Mouse (Mus musculus) left cerebral cortex, postnatal 14 days (tissue): ENCODE results near the gene Tgfbi. TPM values are rescaled to one million over a fixed set of nuclear protein-coding genes. Genes with fewer than 3 reads are reported as not detected.

Experiments used
- DNase-seq, 2 experiments: peaks; one replicate each; pipeline ENCODE4 v3.0.0; 2021 to 2022; ENCODE audit warnings: low spot score in 2 of 2, mixed read lengths in 1 of 2
- intact Hi-C: fragments of 180-260 bp; cut with DNase I; formaldehyde crosslinking; loops from one replicate; pipeline ENCODE4 v1.15.1; 2025
- total RNA-seq, 2 experiments: library from RNA; stranded (reverse); gene quantifications; 2 replicates each; pipeline ENCODE4 v1.2.3; 2021

Gene Tgfbi
- total RNA-seq, 2 experiments from 2014 or later: 3.5 TPM

DNA sequence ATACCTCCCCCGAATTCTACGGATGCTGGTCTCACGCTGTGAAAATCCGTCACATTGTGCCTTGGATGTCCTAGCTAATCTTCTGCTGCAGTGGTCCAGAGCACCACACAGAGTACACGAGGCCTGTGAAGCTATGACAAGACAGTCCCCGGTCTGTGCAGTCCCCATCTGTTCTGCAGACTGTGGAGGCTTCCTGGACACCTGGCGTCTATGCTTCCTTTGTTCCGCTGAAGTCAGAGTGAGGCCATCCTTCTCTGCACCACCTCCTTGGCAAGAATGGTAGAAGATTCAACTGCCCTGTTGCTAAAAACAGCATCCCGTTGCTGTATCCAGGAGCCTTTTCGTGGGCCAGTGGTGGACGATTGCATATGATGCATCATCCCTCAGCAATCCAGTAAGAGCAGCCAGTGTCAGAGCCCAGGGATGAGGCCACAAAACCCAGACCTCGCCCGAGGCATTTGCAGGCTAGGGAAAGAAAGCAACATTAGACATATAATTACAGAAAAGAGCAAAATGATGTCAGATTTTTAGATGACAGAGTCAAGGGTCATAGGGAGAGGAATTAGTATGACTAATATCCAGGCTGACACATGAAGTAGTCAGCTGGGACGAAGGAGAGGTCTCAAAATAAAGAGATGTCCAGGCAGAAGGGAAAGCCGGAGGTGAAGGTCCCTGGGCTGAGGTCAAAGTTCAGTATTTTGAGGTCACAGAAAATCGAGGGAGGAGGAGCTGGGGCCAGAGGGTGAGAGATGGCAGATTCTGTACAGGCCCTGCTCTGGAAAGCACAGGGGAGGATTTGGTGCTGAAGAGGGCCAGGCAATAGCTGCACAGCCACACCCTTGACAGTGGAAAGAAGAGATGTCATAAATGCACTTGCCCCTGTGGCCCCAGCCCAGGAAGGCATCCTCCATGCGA, 55.2 kb downstream of the Tgfbi start:
- no peak for DNase-seq
- intact Hi-C loops: no loop called here

DNA sequence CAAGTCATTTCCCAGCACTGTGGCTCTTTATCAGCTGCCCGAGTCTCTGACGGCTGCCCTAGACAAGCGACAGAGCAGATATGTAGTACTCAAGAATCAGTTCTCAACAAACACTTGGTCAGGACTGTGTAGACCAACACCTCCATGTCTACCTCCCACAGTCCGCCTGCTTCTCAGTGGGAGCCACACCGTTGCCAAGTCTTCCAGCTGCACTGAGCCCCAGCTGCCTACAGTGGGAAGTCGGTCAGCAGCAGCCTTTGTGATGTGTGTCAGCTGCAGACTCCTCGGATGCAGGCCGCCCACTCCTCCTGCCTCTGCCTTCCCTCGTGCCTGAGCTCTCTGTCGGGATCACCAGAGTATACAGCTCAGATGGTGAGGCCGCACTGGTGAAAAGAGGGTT, 61.9 kb downstream of the Tgfbi start:
- peak in 1 of 2 experiments; percentile 52 for DNase-seq
- intact Hi-C loops: no loop called here

DNA sequence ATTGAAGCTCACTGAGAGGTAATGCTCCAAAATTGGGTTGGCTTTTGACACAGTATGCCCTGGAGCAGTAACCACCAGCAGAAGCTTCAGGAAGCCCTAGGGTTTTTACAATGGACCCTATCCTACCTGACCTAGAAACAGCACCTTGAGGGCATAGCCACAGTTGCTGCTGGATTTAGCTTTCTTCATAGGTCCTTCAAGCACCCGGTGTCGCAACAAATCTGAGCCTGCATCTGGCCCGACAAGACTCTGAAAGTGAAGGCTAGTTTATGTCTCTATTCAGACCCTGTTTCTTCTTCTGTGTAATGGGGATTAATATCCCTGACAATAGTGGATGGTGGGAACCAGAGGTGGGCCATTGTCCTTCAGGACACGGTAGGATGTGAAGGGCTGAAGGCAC, 68.4 kb downstream of the Tgfbi start:
- intact Hi-C loops: no loop called here
- DNase-seq: no peak

DNA sequence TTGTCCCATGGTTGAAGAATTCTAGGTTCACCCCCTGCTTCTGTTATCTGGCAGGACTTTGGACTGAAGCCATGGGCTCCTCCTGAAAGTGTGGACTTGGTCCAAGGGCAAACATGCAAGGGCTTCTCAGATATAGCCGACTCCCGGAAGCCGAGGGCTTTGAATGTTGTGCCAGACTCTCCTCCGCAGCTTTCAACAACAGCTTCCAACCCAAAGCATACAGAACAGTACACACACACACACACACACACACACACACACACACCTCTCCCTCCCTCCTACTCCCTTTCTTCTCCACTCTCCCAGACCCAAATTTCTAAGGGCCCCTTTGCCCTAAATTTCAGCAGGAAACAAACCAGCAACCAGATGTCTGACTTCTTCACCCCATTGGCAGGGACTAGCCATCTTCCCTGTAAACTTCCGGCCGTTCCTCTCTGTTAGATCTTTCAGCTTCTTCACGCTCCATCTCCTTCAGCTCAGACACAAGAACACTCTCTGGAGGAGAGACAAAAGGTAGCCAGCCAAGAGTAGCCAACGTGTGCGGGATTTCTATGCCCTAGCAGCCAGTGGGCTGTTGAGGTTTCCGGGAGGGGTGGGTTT, 69.0 kb downstream of the Tgfbi start:
- no peak for DNase-seq
- intact Hi-C loops: no loop called here

DNA sequence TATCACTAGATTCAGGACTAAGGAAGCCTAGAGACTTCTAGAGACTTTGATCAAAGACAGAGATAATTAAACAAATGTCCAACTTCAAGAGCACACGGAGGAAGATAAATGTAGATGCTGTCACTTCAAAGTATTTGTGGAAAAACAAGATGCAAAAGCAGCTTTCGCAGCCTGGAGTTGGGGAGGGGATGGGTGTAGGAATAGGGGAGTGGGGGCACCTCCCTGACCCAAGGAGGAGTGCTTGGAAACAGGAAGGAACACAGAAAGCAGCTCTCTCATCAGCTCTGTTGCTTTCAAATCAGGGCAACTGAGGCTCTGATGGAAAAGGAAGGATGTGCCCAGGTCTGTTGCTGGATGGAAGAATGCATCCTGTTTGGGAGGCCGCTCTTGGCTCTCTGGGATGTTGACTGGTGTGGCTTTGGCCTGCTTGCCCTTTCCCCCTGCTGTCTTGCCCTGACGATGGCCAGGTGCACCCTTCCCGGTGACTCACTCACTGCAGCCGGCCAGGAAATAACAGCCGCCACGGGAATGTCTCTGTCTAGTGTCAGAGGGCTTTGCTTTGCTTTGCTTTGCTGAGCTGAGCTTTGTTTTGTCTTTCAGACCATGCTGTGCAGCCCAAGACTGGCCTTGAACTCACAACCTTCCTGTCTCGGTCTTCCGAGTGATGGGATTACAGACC, 69.6 kb downstream of the Tgfbi start:
- DNase-seq: no peak
- intact Hi-C loops: no loop called here

DNA sequence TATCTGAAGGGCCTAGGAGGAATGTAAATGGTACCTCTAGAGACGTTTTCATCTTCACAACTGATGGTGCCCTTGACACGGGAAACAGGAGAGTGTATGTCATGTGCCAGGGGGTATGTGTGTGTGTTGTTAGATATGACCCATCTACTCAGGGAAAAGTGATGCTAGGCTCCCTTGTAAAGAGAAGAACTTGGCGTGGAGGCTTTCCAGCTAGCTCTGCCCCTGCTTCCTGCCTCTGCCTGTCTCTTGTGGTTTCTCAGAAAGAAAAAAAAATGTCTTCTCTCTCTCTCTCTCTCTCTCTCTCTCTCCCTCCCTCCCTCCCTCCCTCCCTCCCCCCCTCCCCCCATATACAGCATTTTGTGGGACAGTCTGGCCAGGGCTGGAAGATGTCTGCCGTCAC, 72.6 kb downstream of the Tgfbi start:
- intact Hi-C loops: no loop called here
- no peak for DNase-seq

DNA sequence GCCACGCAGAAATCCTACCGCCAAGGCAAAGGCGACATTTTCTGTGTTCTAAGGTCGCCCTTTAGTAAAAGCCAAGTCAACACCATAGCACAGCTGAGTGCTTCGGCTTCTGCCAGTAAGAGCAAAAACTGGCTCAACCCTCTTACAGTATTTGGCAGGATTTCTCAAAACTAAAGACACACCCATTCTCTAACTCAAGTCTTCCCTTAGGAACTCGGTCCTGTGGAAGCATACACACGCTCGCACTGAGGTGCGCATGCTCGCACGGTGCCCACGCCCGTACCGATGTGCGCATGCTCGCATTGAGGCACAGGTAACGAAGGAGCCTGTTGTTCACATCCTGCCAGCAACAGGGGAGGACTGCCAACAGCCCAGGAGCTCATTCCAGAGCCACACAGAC, 73.0 kb downstream of the Tgfbi start:
- peak in 1 of 2 experiments; percentile 38 for DNase-seq
- intact Hi-C loops: no loop called here

DNA sequence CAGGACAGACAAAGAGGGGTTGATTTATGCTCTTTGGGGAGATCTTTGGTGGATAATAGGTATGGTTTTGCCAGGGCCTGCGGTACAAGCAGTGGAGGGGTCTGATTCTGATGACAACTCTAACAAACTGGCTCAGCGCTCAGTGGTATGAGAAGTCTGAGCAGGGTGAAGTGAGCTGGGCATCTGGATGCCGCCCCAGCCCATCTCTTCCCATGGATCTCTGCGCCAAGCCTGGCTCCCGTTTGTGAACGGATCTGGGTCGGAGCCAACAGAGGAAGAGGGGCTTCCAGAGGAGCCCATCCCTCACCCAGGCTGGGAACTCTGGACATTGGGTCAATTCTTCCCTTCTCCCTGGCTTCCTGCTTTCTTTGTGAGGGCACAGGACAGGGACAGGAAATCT, 74.0 kb downstream of the Tgfbi start:
- intact Hi-C loops: no loop called here
- DNase-seq: no peak

Other genes with a start within 250 kb of the Tgfbi start
- not detected for gene Gm3045, start 182.9 kb upstream of the Tgfbi start, total RNA-seq
- under 1 TPM; 0.08 to 0.13 TPM for gene Slc25a48, start 171.2 kb upstream of the Tgfbi start, total RNA-seq
- gene Il9, start 127.3 kb upstream of the Tgfbi start, total RNA-seq: not detected
- 1 to 10 TPM; 3.1 to 4.0 TPM for gene Fbxl21, start 87.1 kb upstream of the Tgfbi start, total RNA-seq
- gene Lect2, start 61.0 kb upstream of the Tgfbi start, total RNA-seq: not detected
- gene Smad5, start 93.5 kb downstream of the Tgfbi start, total RNA-seq: 10 to 100 TPM; 21.3 to 21.5 TPM
- gene Gm45623, start 144.3 kb downstream of the Tgfbi start, total RNA-seq: 10 to 100 TPM; 13.7 to 16.2 TPM